Mouse (Mus musculus) CH12.LX (cell line): Measurements from ENCODE around the gene Ambp.

Experiments used
- CHD1 ChIP-seq: IDR thresholded peaks from 2 replicates; pipeline ENCODE4 v1.6.1; 2012; ENCODE audit warnings: low read depth, low read length, improper control_type of control experiment, inconsistent platforms
- CHD2 ChIP-seq: IDR thresholded peaks from 2 replicates; pipeline ENCODE4 v1.6.1; 2011; ENCODE audit warnings: low read length, improper control_type of control experiment
- CTCF ChIP-seq, 2 experiments: IDR thresholded peaks in 1 of 2; conservative IDR thresholded peaks in 1 of 2; 2 replicates each; pipeline ENCODE4 v1.5.1; 2011 to 2012; ENCODE audit warnings: low read depth in 2 of 2, low read length in 2 of 2, improper control_type of control experiment in 1 of 2, inconsistent platforms in 1 of 2, mild to moderate bottlenecking in 1 of 2, moderate library complexity in 1 of 2
- EP300 ChIP-seq: IDR thresholded peaks from 2 replicates; pipeline ENCODE4 v1.6.1; 2011; ENCODE audit warnings: low read length, improper control_type of control experiment
- IRF4 ChIP-seq: IDR thresholded peaks from 2 replicates; pipeline ENCODE4 v1.6.1; 2014; ENCODE audit warnings: low read depth, mild to moderate bottlenecking, inconsistent platforms, low read length, improper control_type of control experiment
- MAX ChIP-seq: IDR thresholded peaks from 2 replicates; pipeline ENCODE4 v1.6.1; 2011; ENCODE audit warnings: low read length, improper control_type of control experiment
- POLR2A ChIP-seq: IDR thresholded peaks from 2 replicates; pipeline ENCODE4 v1.6.1; 2011; ENCODE audit warnings: low read depth, mild to moderate bottlenecking, improper control_type of control experiment, low read length
- POLR2AphosphoS2 ChIP-seq: IDR thresholded peaks from 2 replicates; pipeline ENCODE4 v1.6.1; 2011; ENCODE audit warnings: low read depth, low read length, improper control_type of control experiment
- RAD21 ChIP-seq: IDR thresholded peaks from 2 replicates; pipeline ENCODE4 v1.6.1; 2011; ENCODE audit warnings: low read depth, mild to moderate bottlenecking, low read length, improper control_type of control experiment, moderate library complexity
- SIN3A ChIP-seq: IDR thresholded peaks from 2 replicates; pipeline ENCODE4 v1.6.1; 2012; ENCODE audit warnings: low read length, improper control_type of control experiment, inconsistent platforms
- SMC3 ChIP-seq: IDR thresholded peaks from 2 replicates; pipeline ENCODE4 v1.6.1; 2011; ENCODE audit warnings: low read depth, low read length, improper control_type of control experiment
- TBP ChIP-seq: conservative IDR thresholded peaks from 2 replicates; pipeline ENCODE4 v1.6.1; 2011; ENCODE audit warnings: low read depth, low read length, improper control_type of control experiment
- USF1 ChIP-seq: IDR thresholded peaks from 2 replicates; pipeline ENCODE4 v1.6.1; 2014; ENCODE audit warnings: low read depth, mild to moderate bottlenecking, inconsistent platforms, low read length, improper control_type of control experiment
- ZC3H11A ChIP-seq: IDR thresholded peaks from 2 replicates; pipeline ENCODE4 v1.6.1; 2012; ENCODE audit warnings: low read depth, mild to moderate bottlenecking, inconsistent platforms, low read length, improper control_type of control experiment

DNA sequence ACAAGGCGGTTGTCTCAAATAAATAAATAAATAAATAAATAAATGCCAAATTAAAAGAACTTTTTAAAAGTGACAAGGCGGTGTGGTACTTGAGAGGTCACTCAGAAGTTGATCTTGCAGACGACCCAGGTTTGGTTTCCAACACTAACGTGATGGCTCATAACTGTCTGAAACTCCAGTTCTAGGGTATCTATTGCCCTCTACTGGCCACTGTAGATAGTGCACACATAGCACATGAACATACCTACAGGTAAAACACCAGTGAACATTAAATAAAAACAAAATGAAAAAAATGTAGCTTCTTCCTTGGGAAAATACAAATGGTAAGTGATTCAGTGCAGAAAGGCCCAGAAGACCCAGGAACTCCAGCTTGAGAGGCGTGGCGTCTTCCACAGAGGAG is 7.3 kb downstream of the Ambp start:
- TF ChIP-seq CHD1 (no peak), CTCF (conservative IDR thresholded peaks at IDR 0.05 in 1 of 2, IDR thresholded peaks at IDR 0.05 in 1 of 2; ENCODE audit: low read depth in 2 of 2, low read length in 2 of 2) (peak in 1 of 2 experiments; percentile 44; a peak in 3 of 4 replicates), POLR2A (no peak), EP300 (no peak), TBP (no peak), MAX (no peak), CHD2 (no peak), USF1 (no peak), RAD21 (peak; percentile 19), IRF4 (no peak), POLR2AphosphoS2 (no peak), ZC3H11A (no peak), SIN3A (no peak), SMC3 (no peak)
